Mouse (Mus musculus): ENCODE measurements around the gene Zfp652. TPM values are rescaled to one million over a fixed set of nuclear protein-coding genes. Genes with fewer than 3 reads are reported as not detected.

Zfp652 gene
- polyA plus RNA-seq, 1 experiment from 2014 or later = 13.6 TPM

DNA sequence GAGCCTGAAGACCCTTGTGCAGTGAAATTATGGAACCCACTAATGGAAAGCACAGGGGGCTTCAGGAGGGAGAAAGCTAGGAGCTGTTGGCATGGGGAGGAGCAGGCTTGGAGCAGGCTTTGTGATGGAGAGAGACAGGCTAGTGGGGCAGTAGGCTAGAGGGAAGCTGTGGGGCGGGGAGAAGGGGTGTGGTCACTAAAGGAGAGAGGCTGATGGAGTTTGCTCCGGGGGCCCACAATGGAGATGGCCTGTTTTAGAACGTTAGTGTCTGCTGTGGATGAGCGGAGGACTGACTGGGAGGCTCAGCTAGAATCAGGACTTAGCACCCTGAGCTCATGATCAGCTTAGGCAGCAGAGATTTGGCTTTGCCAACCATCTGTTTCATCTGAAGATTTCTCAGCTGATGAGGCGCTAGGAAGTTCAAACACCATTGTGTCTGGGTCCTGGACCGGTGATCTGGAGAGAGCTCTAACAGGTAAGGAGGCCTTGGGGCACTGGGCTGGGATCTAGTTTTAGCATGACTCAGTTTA is 131.0 kb downstream of the Zfp652 start:
- Histone ChIP-seq H3K4me2 (peak overlapping the region; percentile 50; the same call in 1 of the 2 replicates), H3K9me3 (ENCODE audit: low read depth, low read length) (no peaks in the 10 kb centered on the region), H3K4me1 (ENCODE audit: insufficient read depth) (no peaks in the 10 kb centered on the region), H3K27me3 (ENCODE audit: insufficient read depth, low read length) (no peaks in the 10 kb centered on the region), H3K4me3 (ENCODE audit: low read depth, low read length) (no peak overlapping the region), H3K27ac (ENCODE audit: low read depth) (no peak overlapping the region), H3K36me3 (ENCODE audit: insufficient read depth) (no peaks in the 10 kb centered on the region), H3K9ac (no peak overlapping the region)
- 50% methylated on average over 6 of the region's 6 CpGs for WGBS
- ATAC-seq (ENCODE audit: insufficient read depth) (no peak), DNase-seq (no peak)
- TF ChIP-seq CTCF (IDR thresholded peaks at IDR 0.05; ENCODE audit: low read depth) = no peak

DNA sequence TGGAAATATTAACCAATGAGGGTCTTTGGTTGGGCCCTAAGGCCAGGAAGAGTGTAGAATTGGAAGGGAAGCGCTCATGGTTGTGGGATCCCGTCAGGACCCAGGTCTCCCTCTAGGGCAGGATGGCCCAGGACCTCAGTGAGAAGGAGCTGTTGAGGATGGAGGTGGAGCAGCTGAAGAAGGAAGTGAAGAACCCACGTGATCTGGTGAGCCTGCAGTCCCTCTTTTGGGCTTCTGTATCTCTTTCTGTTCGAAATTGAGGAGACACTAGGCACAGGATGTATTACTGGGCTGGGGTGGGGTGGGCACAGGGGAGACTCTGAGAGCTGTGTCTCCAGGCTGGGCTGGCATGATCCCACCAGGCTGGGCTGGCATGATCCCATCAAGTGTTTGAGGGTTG is 132.5 kb downstream of the Zfp652 start:
- Histone ChIP-seq H3K27me3 (ENCODE audit: insufficient read depth, low read length) (no peaks in the 10 kb centered on the region), H3K4me2 (no peak overlapping the region), H3K4me1 (ENCODE audit: insufficient read depth) (no peaks in the 10 kb centered on the region), H3K4me3 (ENCODE audit: low read depth, low read length) (no peak overlapping the region), H3K9me3 (ENCODE audit: low read depth, low read length) (no peaks in the 10 kb centered on the region), H3K9ac (no peak overlapping the region), H3K36me3 (ENCODE audit: insufficient read depth) (no peaks in the 10 kb centered on the region), H3K27ac (ENCODE audit: low read depth) (no peak overlapping the region)
- TF ChIP-seq CTCF (IDR thresholded peaks at IDR 0.05; ENCODE audit: low read depth) = no peak
- DNase-seq (no peak), ATAC-seq (ENCODE audit: insufficient read depth) (no peak)
- 58% methylated on average over 4 of the region's 4 CpGs for whole genome bisulfite sequencing

- H3K4me1 ChIP-seq (ENCODE audit: insufficient read depth) = no peaks in the 10 kb centered on the region
- H3K9ac ChIP-seq = no peak overlapping the region
- H3K9me3 ChIP-seq (ENCODE audit: low read depth, low read length) = no peaks in the 10 kb centered on the region
- no peak for DNase-seq
- H3K27ac ChIP-seq (ENCODE audit: low read depth) = no peak overlapping the region
- ATAC-seq (ENCODE audit: insufficient read depth) = no peak
- H3K36me3 ChIP-seq (ENCODE audit: insufficient read depth) = no peaks in the 10 kb centered on the region
- no peak overlapping the region for H3K4me2 ChIP-seq
- H3K27me3 ChIP-seq (ENCODE audit: insufficient read depth, low read length) = no peaks in the 10 kb centered on the region
- TF ChIP-seq CTCF (IDR thresholded peaks at IDR 0.05; ENCODE audit: low read depth) = no peak
- 68% methylated on average over 2 of the region's 2 CpGs for WGBS
- H3K4me3 ChIP-seq (ENCODE audit: low read depth, low read length) = no peak overlapping the region
Observed at GRCm38 (mm10) chr11:95850898-95851297, 138.4 kb downstream of the Zfp652 start.

GRCm38 (mm10) chr11:95853684-95854083 is 141.2 kb downstream of the Zfp652 start:
- no peaks in the 10 kb centered on the region for H3K36me3 ChIP-seq (ENCODE audit: insufficient read depth)
- H3K4me3 ChIP-seq (ENCODE audit: low read depth, low read length) = no peak overlapping the region
- 48% methylated on average over 5 of the region's 5 CpGs for WGBS
- DNase-seq = peak; percentile 76
- no peak overlapping the region for H3K4me2 ChIP-seq
- H3K9me3 ChIP-seq (ENCODE audit: low read depth, low read length) = no peaks in the 10 kb centered on the region
- no peak for ATAC-seq (ENCODE audit: insufficient read depth)
- no peaks in the 10 kb centered on the region for H3K4me1 ChIP-seq (ENCODE audit: insufficient read depth)
- TF ChIP-seq CTCF (IDR thresholded peaks at IDR 0.05; ENCODE audit: low read depth) = peak; percentile 79
- no peak overlapping the region for H3K27ac ChIP-seq (ENCODE audit: low read depth)
- H3K27me3 ChIP-seq (ENCODE audit: insufficient read depth, low read length) = no peaks in the 10 kb centered on the region
- no peak overlapping the region for H3K9ac ChIP-seq

GRCm38 (mm10) chr11:95857306-95857705 is 144.8 kb downstream of the Zfp652 start:
- Histone ChIP-seq H3K27me3 (ENCODE audit: insufficient read depth, low read length) (no peaks in the 10 kb centered on the region), H3K4me1 (ENCODE audit: insufficient read depth) (no peaks in the 10 kb centered on the region), H3K9me3 (ENCODE audit: low read depth, low read length) (no peaks in the 10 kb centered on the region), H3K27ac (ENCODE audit: low read depth) (no peak overlapping the region), H3K4me3 (ENCODE audit: low read depth, low read length) (no peak overlapping the region), H3K4me2 (peak overlapping the region; percentile 79; the same call in 1 of the 2 replicates), H3K9ac (no peak overlapping the region), H3K36me3 (ENCODE audit: insufficient read depth) (no peaks in the 10 kb centered on the region)
- TF ChIP-seq CTCF (IDR thresholded peaks at IDR 0.05; ENCODE audit: low read depth) = no peak
- ATAC-seq (ENCODE audit: insufficient read depth) = no peak
- DNase-seq = no peak
- 75% methylated on average over 4 of the region's 4 CpGs for WGBS

GRCm38 (mm10) chr11:95857716-95858527 is 145.4 kb downstream of the Zfp652 start:
- no peak for ATAC-seq (ENCODE audit: insufficient read depth)

More at GRCm38 (mm10) chr11:95857716-95858527, 145.4 kb downstream of the Zfp652 start:
- DNase-seq = peak; percentile 49
- peak overlapping the region; percentile 79 for H3K4me2 ChIP-seq
- H3K27ac ChIP-seq (ENCODE audit: low read depth) = peak overlapping the region; percentile 95
- no peaks in the 10 kb centered on the region for H3K36me3 ChIP-seq (ENCODE audit: insufficient read depth)
- H3K27me3 ChIP-seq (ENCODE audit: insufficient read depth, low read length) = no peaks in the 10 kb centered on the region
- H3K9me3 ChIP-seq (ENCODE audit: low read depth, low read length) = no peaks in the 10 kb centered on the region
- WGBS = 18% methylated on average over 21 of the region's 21 CpGs
- no peak for TF ChIP-seq CTCF (IDR thresholded peaks at IDR 0.05; ENCODE audit: low read depth)
- H3K4me3 ChIP-seq (ENCODE audit: low read depth, low read length) = peak overlapping the region; percentile 71
- H3K9ac ChIP-seq = peak overlapping the region; percentile 67
- no peaks in the 10 kb centered on the region for H3K4me1 ChIP-seq (ENCODE audit: insufficient read depth)

All from lung, embryonic 14.5 days (tissue).